Mouse (Mus musculus) limb, embryonic 13.5 days (tissue): ENCODE measurements around the gene Ptgfrn. TPM values are rescaled to one million over a fixed set of nuclear protein-coding genes. Genes with fewer than 3 reads are reported as not detected.

Source experiments
- ATAC-seq: fragments of 200-750 bp; cut with Nextera tagmentation; 2 replicates; pipeline ENCODE4 v1.8.0; 2017; ENCODE audit warnings: low read depth, moderate number of reproducible peaks, moderate TSS enrichment; ENCODE audit not compliant: low FRiP score
- H3K27ac ChIP-seq: fragments of 300-500 bp; sonication (generic); 2 replicates; pipeline ENCODE4 v1.5.1; 2015; ENCODE audit warnings: inconsistent platforms, mild to moderate bottlenecking, moderate library complexity
- H3K27me3 ChIP-seq: fragments of 300-500 bp; sonication (generic); 2 replicates; pipeline ENCODE4 v1.6.1; 2015; ENCODE audit warnings: mild to moderate bottlenecking, inconsistent platforms
- H3K36me3 ChIP-seq: fragments of 300-500 bp; sonication (generic); 2 replicates; pipeline ENCODE4 v1.6.1; 2015; ENCODE audit warnings: inconsistent platforms, mild to moderate bottlenecking, moderate library complexity
- H3K4me1 ChIP-seq: fragments of 300-500 bp; sonication (generic); 2 replicates; pipeline ENCODE4 v1.6.1; 2015; ENCODE audit warnings: inconsistent platforms
- H3K4me2 ChIP-seq: fragments of 300-500 bp; sonication (generic); replicated peaks from 2 replicates; pipeline ENCODE4 v1.6.1; 2015; ENCODE audit warnings: inconsistent platforms, mild to moderate bottlenecking, moderate library complexity
- H3K4me3 ChIP-seq: fragments of 300-500 bp; sonication (generic); 2 replicates; pipeline ENCODE4 v1.5.1; 2015; ENCODE audit warnings: moderate library complexity, mild to moderate bottlenecking, inconsistent platforms
- H3K9ac ChIP-seq: fragments of 300-500 bp; sonication (generic); 2 replicates; pipeline ENCODE4 v1.6.1; 2015; ENCODE audit warnings: mild to moderate bottlenecking, inconsistent platforms
- H3K9me3 ChIP-seq: fragments of 300-500 bp; sonication (generic); 2 replicates; pipeline ENCODE4 v1.6.1; 2016; ENCODE audit warnings: inconsistent platforms
- WGBS: fragments of 180-500 bp; shearing (Covaris S2); methylation state at CpG from one replicate; pipeline ENCODE4 v1.1.7; 2015; 5-methylcytosine and 5-hydroxymethylcytosine counted together
- polyA plus RNA-seq: library from polyadenylated mRNA; unstranded; fragments of >200 nt; fragmentation: Nextera tagmentation; extraction: Ambion mirVana; gene quantifications from 2 replicates; pipeline ENCODE4 v1.2.1, GENCODE M21; 2015

Ptgfrn gene
- polyA plus RNA-seq, 1 experiment from 2014 or later, result 6.7 TPM

DNA sequence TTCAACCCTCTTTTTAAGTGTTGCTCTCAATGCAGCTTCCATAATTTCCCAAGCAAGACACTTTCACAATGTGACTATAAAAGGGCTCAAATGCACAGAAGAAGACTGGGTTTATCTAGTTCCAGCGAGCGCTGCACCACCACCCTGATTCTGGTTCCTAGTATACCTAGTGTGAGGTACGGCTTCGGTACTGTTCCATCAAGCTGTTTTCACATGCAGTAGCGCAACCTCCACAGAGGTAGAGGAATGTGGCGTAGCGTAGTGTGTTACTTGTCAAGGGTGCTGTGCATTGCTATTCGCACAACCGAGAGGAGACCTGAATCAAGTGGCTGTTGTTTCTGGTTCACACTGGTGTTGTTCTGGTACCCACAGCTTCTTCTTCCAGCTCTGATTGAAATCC, 24.8 kb upstream of the Ptgfrn start:
- Histone ChIP-seq H3K9me3 (no peaks in the 10 kb centered on the region), H3K9ac (no peak overlapping the region), H3K4me1 (peaks cover 21% of the 10 kb centered on the region), H3K4me2 (no peak overlapping the region), H3K36me3 (no peaks in the 10 kb centered on the region), H3K27me3 (no peaks in the 10 kb centered on the region), H3K4me3 (no peak overlapping the region), H3K27ac (no peak overlapping the region)
- 94% methylated on average over 9 of the region's 9 CpGs for whole genome bisulfite sequencing
- ATAC-seq, result no peak

DNA sequence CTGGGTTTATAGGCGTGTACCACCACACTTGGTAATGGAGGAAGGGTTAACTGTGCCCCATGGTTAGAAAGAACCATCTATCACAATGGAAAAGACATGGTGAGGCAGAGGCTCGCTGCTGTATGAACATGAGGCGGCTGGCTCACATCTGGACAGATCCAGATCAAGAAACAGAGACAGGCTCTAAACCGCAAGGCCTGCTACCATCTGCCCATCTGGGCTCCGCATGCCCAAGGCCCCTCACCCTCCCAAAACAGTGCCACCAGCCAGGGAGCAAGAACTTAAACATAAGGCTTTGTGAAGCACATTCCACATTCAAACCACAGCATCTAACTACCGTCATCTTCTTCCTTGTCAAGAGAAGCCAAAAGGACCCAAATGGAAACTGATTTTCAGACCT, 22.9 kb upstream of the Ptgfrn start:
- WGBS, result 90% methylated on average over 6 of the region's 6 CpGs
- Histone ChIP-seq H3K36me3 (no peaks in the 10 kb centered on the region), H3K4me3 (no peak overlapping the region), H3K9ac (no peak overlapping the region), H3K9me3 (no peaks in the 10 kb centered on the region), H3K4me2 (no peak overlapping the region), H3K27ac (no peak overlapping the region), H3K27me3 (no peaks in the 10 kb centered on the region), H3K4me1 (peaks cover 30% of the 10 kb centered on the region)
- no peak for ATAC-seq

- peaks cover 28% of the 10 kb centered on the region for H3K4me1 ChIP-seq
- H3K36me3 ChIP-seq, result no peaks in the 10 kb centered on the region
- H3K27me3 ChIP-seq, result no peaks in the 10 kb centered on the region
- ATAC-seq, result no peak
- no peak overlapping the region for H3K9ac ChIP-seq
- H3K4me2 ChIP-seq, result no peak overlapping the region
- 90% methylated on average over 5 of the region's 5 CpGs for WGBS
- no peak overlapping the region for H3K27ac ChIP-seq
- H3K9me3 ChIP-seq, result no peaks in the 10 kb centered on the region
- no peak overlapping the region for H3K4me3 ChIP-seq
These were observed 21.7 kb upstream of the Ptgfrn start for GRCm38 (mm10) chr3:101131772-101132171.

DNA sequence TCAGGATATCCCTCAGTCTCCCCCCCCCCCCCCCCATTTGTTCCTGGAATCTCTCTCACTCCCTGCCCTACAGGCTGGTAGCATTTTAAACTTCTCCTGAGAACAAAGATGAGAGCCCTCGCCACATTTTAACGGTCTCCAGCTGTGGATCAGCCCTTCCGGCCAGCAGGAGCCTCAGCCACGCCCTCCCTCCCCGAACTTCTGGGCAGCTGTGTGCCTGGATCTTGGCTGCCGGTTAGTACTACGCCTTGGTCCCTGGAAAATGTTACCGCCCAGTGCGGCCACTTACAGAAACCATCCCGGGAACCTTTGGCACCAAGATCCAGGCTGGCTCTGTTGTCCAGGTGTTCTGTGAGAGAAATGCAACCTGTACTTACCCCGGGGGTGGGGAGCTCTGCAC, 20.4 kb upstream of the Ptgfrn start:
- peak; percentile 84 for ATAC-seq
- Histone ChIP-seq H3K4me1 (peaks cover 19% of the 10 kb centered on the region), H3K36me3 (no peaks in the 10 kb centered on the region), H3K27me3 (no peaks in the 10 kb centered on the region), H3K4me3 (peak overlapping the region; percentile 12; the same call in 1 of the 2 replicates), H3K9me3 (no peaks in the 10 kb centered on the region), H3K4me2 (peak overlapping the region; percentile 56), H3K27ac (peak overlapping the region; percentile 58; the same call in 1 of the 2 replicates), H3K9ac (0 out of 2 replicates have a peak overlapping the region, but pooled peaks have one; percentile 31)
- 1% methylated on average over 11 of the region's 11 CpGs for WGBS

GRCm38 (mm10) chr3:101129620-101130019, 19.5 kb upstream of the Ptgfrn start:
- H3K36me3 ChIP-seq, result no peaks in the 10 kb centered on the region
- H3K27ac ChIP-seq, result no peak overlapping the region
- no peak overlapping the region for H3K4me3 ChIP-seq
- 56% methylated on average over 3 of the region's 3 CpGs for WGBS
- H3K4me2 ChIP-seq, result no peak overlapping the region
- ATAC-seq, result no peak
- H3K4me1 ChIP-seq, result peaks cover 23% of the 10 kb centered on the region
- H3K9me3 ChIP-seq, result no peaks in the 10 kb centered on the region
- no peaks in the 10 kb centered on the region for H3K27me3 ChIP-seq
- no peak overlapping the region for H3K9ac ChIP-seq

DNA sequence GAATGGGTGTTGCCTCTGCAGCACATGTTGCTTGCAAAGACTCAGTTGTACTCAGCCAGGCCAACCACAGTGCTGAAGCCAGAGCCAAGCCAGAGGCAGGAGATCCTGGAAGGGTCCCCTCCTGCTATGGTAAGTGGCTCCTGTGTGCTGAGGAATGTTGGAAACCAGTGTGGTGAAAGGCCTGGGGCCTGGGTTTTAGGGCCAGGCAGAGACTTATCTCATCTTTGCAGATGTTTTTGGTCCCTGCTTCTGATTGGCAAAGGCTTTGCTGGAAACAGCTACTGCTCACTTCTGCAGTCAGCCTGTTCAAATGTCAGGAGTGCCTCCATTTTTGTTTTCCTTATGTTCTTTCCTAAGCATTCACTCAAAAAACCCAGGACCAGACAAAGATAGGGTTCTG, 19.0 kb upstream of the Ptgfrn start:
- ATAC-seq, result no peak
- no peak overlapping the region for H3K27ac ChIP-seq
- H3K9ac ChIP-seq, result no peak overlapping the region
- H3K4me2 ChIP-seq, result no peak overlapping the region
- no peaks in the 10 kb centered on the region for H3K9me3 ChIP-seq
- no peaks in the 10 kb centered on the region for H3K27me3 ChIP-seq
- H3K4me1 ChIP-seq, result peaks cover 23% of the 10 kb centered on the region
- H3K36me3 ChIP-seq, result no peaks in the 10 kb centered on the region
- H3K4me3 ChIP-seq, result no peak overlapping the region

DNA sequence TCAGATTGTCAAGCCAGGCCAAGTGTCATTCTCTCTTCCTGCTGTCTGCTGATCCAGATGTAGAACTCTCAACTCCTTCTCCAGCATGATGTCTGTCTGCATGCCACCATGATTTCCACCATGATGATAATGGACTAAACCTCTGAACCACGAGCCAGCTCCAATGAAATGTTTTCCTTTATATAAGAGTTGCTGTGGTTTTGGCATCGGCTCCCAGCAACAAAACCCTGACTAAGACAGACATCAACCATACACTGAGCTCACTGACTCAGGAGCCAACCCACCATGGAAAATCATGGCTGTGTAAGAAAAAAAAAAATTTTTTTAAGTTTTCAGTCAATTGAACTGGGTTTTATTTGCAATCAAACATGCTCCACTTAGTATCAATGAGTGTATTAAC, 17.7 kb upstream of the Ptgfrn start:
- Histone ChIP-seq H3K4me2 (no peak overlapping the region), H3K9ac (no peak overlapping the region), H3K4me3 (no peak overlapping the region), H3K9me3 (no peaks in the 10 kb centered on the region), H3K4me1 (peaks cover 23% of the 10 kb centered on the region), H3K27me3 (no peaks in the 10 kb centered on the region), H3K36me3 (no peaks in the 10 kb centered on the region), H3K27ac (no peak overlapping the region)
- ATAC-seq, result no peak
- WGBS, result 87% methylated on average over 2 of the region's 2 CpGs

- Histone ChIP-seq H3K9me3 (no peaks in the 10 kb centered on the region), H3K4me2 (no peak overlapping the region), H3K27me3 (no peaks in the 10 kb centered on the region), H3K36me3 (no peaks in the 10 kb centered on the region), H3K9ac (no peak overlapping the region), H3K27ac (no peak overlapping the region), H3K4me3 (no peak overlapping the region), H3K4me1 (peaks cover 11% of the 10 kb centered on the region; the same call in 1 of the 2 replicates)
- 90% methylated on average over 5 of the region's 5 CpGs for WGBS
- ATAC-seq, result no peak
These were observed 14.6 kb upstream of the Ptgfrn start for GRCm38 (mm10) chr3:101124716-101125115.

DNA sequence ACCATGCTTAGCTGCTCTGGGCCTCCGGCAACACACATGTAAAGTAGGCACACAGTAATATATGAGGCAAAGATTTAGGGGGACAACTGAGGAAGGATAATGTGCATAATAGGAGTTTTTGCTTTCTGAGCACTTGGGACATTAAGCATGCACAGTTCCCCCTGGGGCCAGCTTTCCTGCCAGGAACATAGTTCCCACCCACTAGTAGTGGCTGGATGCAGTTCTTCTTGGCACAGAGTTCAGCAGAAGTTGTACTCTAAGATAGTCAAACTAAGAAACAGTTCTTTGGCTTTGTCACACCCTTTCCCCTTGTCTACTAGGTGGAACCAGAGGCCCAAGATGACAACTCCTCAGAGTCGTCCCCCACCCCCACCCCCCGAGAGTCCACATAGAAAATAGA, 12.4 kb upstream of the Ptgfrn start:
- ATAC-seq, result no peak
- Histone ChIP-seq H3K9ac (no peak overlapping the region), H3K4me2 (no peak overlapping the region), H3K4me1 (0 out of 2 replicates have a peak, but pooled peaks cover 4% of the 10 kb centered on the region), H3K27ac (no peak overlapping the region), H3K4me3 (no peak overlapping the region), H3K36me3 (no peaks in the 10 kb centered on the region), H3K9me3 (no peaks in the 10 kb centered on the region), H3K27me3 (no peaks in the 10 kb centered on the region)
- 81% methylated on average over 3 of the region's 3 CpGs for WGBS

- Histone ChIP-seq H3K4me1 (peaks cover 11% of the 10 kb centered on the region), H3K27ac (no peak overlapping the region), H3K4me3 (no peak overlapping the region), H3K9ac (no peak overlapping the region), H3K27me3 (no peaks in the 10 kb centered on the region), H3K9me3 (no peaks in the 10 kb centered on the region), H3K4me2 (no peak overlapping the region), H3K36me3 (no peaks in the 10 kb centered on the region)
- 89% methylated on average over 11 of the region's 11 CpGs for WGBS
- no peak for ATAC-seq
These were observed 7.7 kb upstream of the Ptgfrn start for GRCm38 (mm10) chr3:101117774-101118173.

- no peak for ATAC-seq
- no peaks in the 10 kb centered on the region for H3K9me3 ChIP-seq
- H3K36me3 ChIP-seq, result no peaks in the 10 kb centered on the region
- WGBS, result 89% methylated on average over 8 of the region's 8 CpGs
- H3K27me3 ChIP-seq, result no peaks in the 10 kb centered on the region
- no peak overlapping the region for H3K4me2 ChIP-seq
- peak overlapping the region; percentile 26; the same call in 1 of the 2 replicates for H3K9ac ChIP-seq
- no peak overlapping the region for H3K4me3 ChIP-seq
- no peak overlapping the region for H3K27ac ChIP-seq
- H3K4me1 ChIP-seq, result peaks cover 11% of the 10 kb centered on the region
These were observed 7.3 kb upstream of the Ptgfrn start for GRCm38 (mm10) chr3:101117386-101117749.

DNA sequence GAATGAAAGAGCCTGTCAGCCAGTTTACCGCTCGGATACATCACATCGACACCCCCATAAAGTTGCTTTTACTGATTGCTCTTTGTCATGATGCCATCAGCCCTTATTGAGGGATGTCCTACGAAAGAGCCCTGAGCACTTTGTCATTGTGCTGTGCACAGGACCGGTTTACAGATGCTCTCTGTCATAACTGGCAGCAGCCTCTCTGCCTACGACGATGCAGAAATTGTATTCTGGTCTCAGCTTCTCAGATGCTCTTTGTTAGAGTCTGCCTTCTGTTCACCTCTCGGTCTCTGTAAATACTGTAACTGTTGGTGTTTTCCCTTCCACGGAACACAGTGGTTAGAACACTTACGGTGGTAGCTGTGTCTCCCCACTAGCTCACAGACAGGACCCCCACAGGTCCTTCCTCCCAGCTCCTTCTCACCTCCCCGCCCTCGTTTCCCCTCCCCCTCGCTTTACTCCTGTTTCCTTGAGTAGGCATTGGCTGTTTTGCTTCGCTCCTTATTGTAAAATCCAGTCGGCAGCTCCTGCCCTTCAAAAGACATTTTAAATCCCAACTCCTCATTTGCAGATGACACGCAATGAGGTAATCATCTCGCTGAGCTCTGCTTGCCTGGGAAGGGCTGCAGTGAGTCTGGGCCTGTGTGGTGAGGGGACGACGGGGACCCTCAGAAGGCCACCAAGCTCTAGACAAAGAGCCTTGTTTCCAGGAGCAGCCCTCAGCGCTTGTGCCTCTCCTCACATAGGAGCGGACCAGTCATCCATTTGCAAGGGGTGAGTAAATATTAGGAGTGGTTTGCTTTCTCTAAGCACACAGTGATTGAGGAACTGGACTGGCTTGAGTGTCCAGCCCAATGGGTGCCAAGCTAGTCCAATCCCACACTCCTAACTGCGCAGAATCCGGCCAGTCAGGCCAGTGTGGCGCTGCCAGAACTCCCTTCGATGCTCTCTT, 6.6 kb upstream of the Ptgfrn start:
- Histone ChIP-seq H3K4me2 (peak overlapping the region; percentile 44), H3K9ac (peak overlapping the region; percentile 26; the same call in 1 of the 2 replicates), H3K36me3 (no peaks in the 10 kb centered on the region), H3K27me3 (no peaks in the 10 kb centered on the region), H3K4me1 (peaks cover 18% of the 10 kb centered on the region), H3K9me3 (no peaks in the 10 kb centered on the region), H3K27ac (no peak overlapping the region), H3K4me3 (no peak overlapping the region)
- 44% methylated on average over 25 of the region's 25 CpGs for WGBS
- no peak for ATAC-seq

DNA sequence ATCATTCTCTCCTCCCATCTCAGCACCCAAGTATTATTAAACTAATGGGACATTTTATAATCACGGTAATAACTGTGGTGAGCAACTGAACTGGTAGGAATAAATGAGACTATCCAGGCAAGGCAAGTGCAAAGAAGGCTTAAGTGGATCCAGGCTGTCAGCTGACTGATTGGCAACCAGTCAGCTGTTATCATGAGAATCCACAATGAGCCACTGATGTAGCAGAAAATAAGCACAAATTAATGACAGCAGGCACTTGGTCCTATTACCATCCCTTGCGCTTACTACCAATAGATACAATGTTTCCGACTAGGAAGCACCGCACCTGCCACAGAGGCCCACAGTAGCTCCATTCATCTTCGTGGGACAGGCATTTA, 2.4 kb upstream of the Ptgfrn start:
- ATAC-seq, result no peak
- Histone ChIP-seq H3K9me3 (no peaks in the 10 kb centered on the region), H3K4me2 (no peak overlapping the region), H3K4me3 (no peak overlapping the region), H3K4me1 (peaks cover 50% of the 10 kb centered on the region), H3K27me3 (no peaks in the 10 kb centered on the region), H3K36me3 (no peaks in the 10 kb centered on the region), H3K27ac (no peak overlapping the region), H3K9ac (no peak overlapping the region)
- WGBS, result 82% methylated on average over 5 of the region's 5 CpGs
